Mouse (Mus musculus): Measurements from ENCODE around the gene Mpg. TPM values are rescaled to one million over a fixed set of nuclear protein-coding genes. Genes with fewer than 3 reads are reported as not detected.
"Not testable (repeated sequence)": the region's sequence is repeated elsewhere in the genome, so short reads cannot be mapped to it uniquely, and the experiment has no call there.

Gene Mpg
- polyA plus RNA-seq, 1 experiment from 2014 or later: 30.8 TPM

DNA sequence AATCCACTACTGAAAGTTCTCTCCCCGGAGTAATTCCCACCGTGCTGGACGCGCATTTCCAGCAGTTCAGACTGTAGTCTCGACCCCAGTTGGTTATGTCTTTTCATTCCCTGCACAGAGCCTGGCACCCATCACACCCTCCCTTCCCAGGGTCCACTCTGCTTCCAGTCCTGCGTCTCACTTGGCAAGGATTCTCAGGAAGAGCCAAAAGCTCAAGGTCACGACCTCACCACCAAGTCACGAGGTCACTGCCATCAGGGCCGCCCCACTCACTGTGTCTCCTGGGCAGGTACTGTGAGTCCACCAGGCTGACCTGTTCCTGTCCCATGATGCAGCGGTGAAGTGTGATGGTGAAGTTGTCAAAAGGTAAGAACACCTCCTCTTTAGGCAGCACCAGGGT, 32.2 kb upstream of the Mpg start:
- WGBS: 77% methylated on average over 10 of the region's 10 CpGs
- H3K4me3 ChIP-seq (replicated peaks): no peak overlapping the region
- peaks cover 5% of the 10 kb centered on the region; the same call in 1 of the 2 replicates for H3K4me1 ChIP-seq (replicated peaks)
- H3K9ac ChIP-seq: no peak overlapping the region
- no peak for ATAC-seq
- H3K9me3 ChIP-seq: no peaks in the 10 kb centered on the region
- H3K4me2 ChIP-seq (replicated peaks): no peak overlapping the region
- no peaks in the 10 kb centered on the region for H3K27me3 ChIP-seq (replicated peaks)
- H3K36me3 ChIP-seq: no peaks in the 10 kb centered on the region
- H3K27ac ChIP-seq: no peak overlapping the region

DNA sequence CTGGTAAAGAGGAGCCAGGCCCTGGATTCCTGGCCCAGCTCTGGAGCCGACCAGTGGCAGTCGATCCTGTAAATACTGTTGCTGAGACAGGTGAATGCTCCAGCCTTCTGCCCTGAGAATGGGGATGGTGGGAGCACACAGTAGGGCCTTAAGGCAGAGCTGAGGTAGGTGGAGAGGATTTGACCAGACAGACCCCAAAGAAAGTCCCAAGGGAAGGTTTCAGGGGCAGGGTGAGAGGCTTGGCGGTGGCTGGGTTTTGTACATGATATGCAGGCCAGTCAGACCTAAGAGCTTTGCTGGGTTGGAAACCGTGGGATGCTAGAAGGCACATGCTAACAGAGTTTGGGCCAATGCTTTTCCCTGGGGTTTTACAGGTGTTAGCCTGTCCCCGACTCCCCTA, 31.7 kb upstream of the Mpg start:
- no peaks in the 10 kb centered on the region for H3K27me3 ChIP-seq (replicated peaks)
- 85% methylated on average over 5 of the region's 5 CpGs for WGBS
- no peak for ATAC-seq
- H3K27ac ChIP-seq: no peak overlapping the region
- H3K4me3 ChIP-seq (replicated peaks): no peak overlapping the region
- H3K4me2 ChIP-seq (replicated peaks): no peak overlapping the region
- peaks cover 9% of the 10 kb centered on the region; the same call in 1 of the 2 replicates for H3K4me1 ChIP-seq (replicated peaks)
- H3K9me3 ChIP-seq: no peaks in the 10 kb centered on the region
- H3K9ac ChIP-seq: no peak overlapping the region
- H3K36me3 ChIP-seq: no peaks in the 10 kb centered on the region

DNA sequence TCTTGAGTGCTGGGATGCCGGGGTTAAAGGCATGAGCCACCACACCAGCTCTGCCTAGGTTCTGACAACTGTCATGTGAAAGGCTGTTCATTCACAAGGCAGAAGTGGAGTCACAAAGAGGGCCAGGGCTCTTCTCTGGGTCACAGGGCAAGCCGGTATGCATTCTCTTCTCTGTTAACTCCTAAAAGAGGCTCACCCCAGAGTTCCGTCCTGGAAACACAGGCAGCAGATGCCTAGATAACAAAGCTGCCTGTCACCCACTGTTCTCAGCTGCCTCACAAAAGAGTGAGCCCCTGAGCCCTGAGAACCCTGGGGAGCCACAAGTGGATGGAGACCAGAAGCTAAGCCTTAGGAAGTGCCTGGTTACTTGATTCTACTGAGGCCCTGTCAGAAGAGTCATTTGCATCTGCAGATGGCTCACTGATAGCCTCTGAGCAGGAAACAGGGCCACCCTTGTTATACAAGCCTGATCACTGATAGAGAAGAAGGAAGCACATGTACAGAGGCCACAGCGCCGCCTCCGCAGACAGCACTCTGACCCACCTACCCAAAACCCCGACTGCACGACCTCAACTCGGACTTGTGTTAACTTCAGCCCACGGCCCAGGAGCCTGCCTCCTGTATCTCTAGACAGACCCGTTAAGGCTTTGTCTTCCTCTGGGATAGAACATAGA, 30.3 kb upstream of the Mpg start:
- Histone ChIP-seq H3K27me3 (replicated peaks) (no peaks in the 10 kb centered on the region), H3K27ac (no peak overlapping the region), H3K4me3 (replicated peaks) (no peak overlapping the region), H3K9ac (no peak overlapping the region), H3K36me3 (no peaks in the 10 kb centered on the region), H3K9me3 (no peaks in the 10 kb centered on the region), H3K4me2 (replicated peaks) (no peak overlapping the region), H3K4me1 (replicated peaks) (peaks cover 9% of the 10 kb centered on the region; the same call in 1 of the 2 replicates)
- 38% methylated on average over 11 of the region's 11 CpGs for WGBS
- no peak for ATAC-seq

DNA sequence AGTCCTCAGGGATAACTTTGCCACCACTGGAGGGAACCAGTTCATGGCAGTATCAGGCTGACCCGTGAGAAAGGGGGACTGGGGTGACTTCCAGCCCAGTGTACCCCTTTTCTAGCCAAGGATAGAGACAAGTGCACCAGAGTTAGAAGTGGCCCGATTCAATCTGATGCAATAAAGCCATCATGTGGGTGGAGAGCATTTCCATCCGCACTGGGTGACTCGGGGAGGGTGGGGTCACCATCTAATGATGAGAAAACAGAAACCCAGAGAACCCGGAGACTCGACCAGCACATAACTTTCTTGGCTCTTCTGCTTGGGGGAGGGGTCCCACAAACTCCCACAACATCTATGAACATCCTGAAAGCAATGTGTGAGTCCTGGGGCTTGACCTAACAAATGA, 29.6 kb upstream of the Mpg start:
- WGBS: 64% methylated on average over 6 of the region's 6 CpGs
- H3K9me3 ChIP-seq: no peaks in the 10 kb centered on the region
- ATAC-seq: no peak
- H3K27ac ChIP-seq: no peak overlapping the region
- no peak overlapping the region for H3K4me2 ChIP-seq (replicated peaks)
- no peaks in the 10 kb centered on the region for H3K36me3 ChIP-seq
- no peaks in the 10 kb centered on the region for H3K27me3 ChIP-seq (replicated peaks)
- H3K4me1 ChIP-seq (replicated peaks): peaks cover 9% of the 10 kb centered on the region; the same call in 1 of the 2 replicates
- no peak overlapping the region for H3K4me3 ChIP-seq (replicated peaks)
- H3K9ac ChIP-seq: no peak overlapping the region

DNA sequence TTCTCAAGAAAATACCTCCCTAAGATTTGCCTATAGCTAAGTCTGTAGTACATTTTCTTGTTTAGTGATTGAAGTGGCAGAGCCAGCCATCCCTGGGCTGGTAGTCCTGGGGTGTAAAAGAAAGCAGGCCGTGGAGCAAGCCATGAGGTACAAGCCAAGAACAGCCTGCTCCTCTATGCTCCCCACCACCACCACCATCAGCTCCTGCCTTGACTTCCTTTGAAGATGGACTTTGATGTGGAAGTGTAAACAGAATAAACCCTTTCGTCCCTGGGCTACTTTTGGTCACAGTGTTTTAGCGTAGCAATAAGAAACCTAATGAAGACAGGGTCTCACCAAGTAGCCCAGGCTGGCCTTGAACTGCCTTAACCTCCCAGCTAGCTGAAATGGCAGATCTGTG, 28.5 kb upstream of the Mpg start:
- H3K9me3 ChIP-seq: no peaks in the 10 kb centered on the region
- 44% methylated on average over 3 of the region's 3 CpGs for WGBS
- H3K4me1 ChIP-seq (replicated peaks): peaks cover 9% of the 10 kb centered on the region; the same call in 1 of the 2 replicates
- H3K4me2 ChIP-seq (replicated peaks): no peak overlapping the region
- H3K27me3 ChIP-seq (replicated peaks): no peaks in the 10 kb centered on the region
- no peak for ATAC-seq
- no peaks in the 10 kb centered on the region for H3K36me3 ChIP-seq
- H3K9ac ChIP-seq: no peak overlapping the region
- H3K27ac ChIP-seq: no peak overlapping the region
- H3K4me3 ChIP-seq (replicated peaks): no peak overlapping the region

DNA sequence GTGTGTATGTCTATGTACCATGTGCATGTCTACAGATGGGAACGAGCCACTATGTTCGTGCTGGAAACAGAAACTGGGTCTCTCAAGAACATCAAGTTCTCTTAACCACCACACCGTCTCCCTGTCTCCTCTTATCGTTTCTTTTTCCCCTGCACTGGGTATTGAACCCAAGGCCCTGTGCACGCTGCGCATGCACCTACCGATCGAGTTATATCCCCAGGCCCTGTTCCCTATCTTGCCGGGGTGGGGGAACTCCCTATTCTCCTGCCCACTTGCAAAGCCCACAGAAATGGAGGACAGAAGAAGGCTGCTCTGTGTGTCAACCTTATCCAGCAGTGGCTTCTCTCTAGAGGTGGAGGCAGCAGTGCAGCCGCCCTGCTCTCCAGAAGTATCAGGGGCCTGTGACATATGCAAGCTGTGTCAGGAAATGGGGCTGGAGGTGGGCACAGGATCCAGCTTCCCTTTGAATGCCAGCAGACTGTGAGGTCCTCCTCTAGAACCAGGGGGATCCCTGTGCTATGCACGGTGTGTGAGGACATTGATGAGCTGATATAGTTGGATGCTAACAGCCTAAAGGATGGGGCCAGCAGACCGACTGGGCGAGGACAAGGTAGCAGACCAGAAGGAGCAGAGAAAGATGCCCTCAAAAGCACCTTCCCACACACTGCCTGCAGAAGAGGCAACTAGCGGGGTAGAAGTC, 27.9 kb upstream of the Mpg start:
- Histone ChIP-seq H3K4me3 (replicated peaks) (no peak overlapping the region), H3K9me3 (no peaks in the 10 kb centered on the region), H3K27ac (no peak overlapping the region), H3K4me2 (replicated peaks) (no peak overlapping the region), H3K9ac (no peak overlapping the region), H3K36me3 (no peaks in the 10 kb centered on the region), H3K4me1 (replicated peaks) (peaks cover 9% of the 10 kb centered on the region; the same call in 1 of the 2 replicates), H3K27me3 (replicated peaks) (no peaks in the 10 kb centered on the region)
- WGBS: 74% methylated on average over 14 of the region's 14 CpGs
- no peak for ATAC-seq

DNA sequence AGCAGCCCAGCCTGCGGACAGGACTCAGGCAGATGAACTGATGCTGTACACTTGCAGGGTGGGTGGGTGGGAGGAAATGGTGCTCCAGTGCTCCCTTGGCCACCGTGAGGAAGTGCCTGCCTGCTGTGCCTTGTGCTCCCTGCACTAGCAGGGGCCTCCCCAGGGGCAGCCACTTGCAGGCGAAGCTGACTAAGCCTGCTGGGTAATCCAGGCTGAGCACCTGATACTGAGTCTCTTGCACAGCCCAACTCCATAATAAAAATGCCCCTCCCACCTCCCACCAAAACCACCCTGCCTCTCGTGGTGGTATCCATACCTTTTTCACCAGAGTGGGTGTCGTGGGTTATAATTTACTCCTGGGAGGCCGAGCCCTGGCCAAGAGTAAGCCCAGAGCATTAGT, 27.1 kb upstream of the Mpg start:
- Histone ChIP-seq H3K27ac (no peak overlapping the region), H3K4me2 (replicated peaks) (no peak overlapping the region), H3K9ac (no peak overlapping the region), H3K36me3 (no peaks in the 10 kb centered on the region), H3K4me1 (replicated peaks) (peaks cover 9% of the 10 kb centered on the region; the same call in 1 of the 2 replicates), H3K4me3 (replicated peaks) (no peak overlapping the region), H3K9me3 (no peaks in the 10 kb centered on the region), H3K27me3 (replicated peaks) (no peaks in the 10 kb centered on the region)
- WGBS: 38% methylated on average over 6 of the region's 6 CpGs
- 0 out of 2 replicates have a peak, but pooled peaks have one; percentile 25 for ATAC-seq

DNA sequence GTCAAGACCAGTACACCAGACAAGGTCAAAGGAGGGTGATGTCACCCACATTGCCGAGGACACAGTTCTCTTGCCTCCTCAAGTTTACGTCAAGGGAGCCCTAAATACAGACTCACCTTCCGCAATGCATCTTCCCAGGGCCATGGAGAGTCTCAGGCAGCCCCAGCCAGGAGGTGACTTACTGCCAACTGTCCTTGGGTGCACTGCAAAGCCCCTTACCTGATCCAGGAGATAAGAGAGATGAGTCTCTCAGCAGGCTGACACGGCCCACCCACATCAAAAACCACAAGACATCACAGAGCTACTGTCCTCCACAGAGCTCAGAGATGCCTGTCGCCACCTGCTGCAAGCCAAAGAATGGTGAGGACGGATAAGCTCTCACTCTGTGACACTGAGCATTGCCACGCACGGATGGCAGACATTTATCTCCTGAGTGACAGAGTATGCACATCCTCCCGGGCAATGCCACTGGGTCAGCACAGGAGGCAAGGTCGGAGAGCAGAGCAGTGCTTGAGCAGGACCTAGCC, 26.2 kb upstream of the Mpg start, which contains the start of gene Il9r:
Gene Il9r, minus strand, starts transcription at position 205 of the 527 bp plus-strand sequence.
- whole genome bisulfite sequencing: 69% methylated on average over 10 of the region's 10 CpGs
- H3K36me3 ChIP-seq: no peaks in the 10 kb centered on the region
- H3K27me3 ChIP-seq (replicated peaks): no peaks in the 10 kb centered on the region
- no peaks in the 10 kb centered on the region for H3K9me3 ChIP-seq
- no peak within 1 kb of the TSS for H3K4me3 ChIP-seq (replicated peaks)
- H3K27ac ChIP-seq: no peak within 1 kb of the TSS
- H3K4me2 ChIP-seq (replicated peaks): no peak within 1 kb of the TSS
- ATAC-seq: no peak
- H3K9ac ChIP-seq: no peak within 1 kb of the TSS
- peaks cover 16% of the 10 kb centered on the region; the same call in 1 of the 2 replicates for H3K4me1 ChIP-seq (replicated peaks)

DNA sequence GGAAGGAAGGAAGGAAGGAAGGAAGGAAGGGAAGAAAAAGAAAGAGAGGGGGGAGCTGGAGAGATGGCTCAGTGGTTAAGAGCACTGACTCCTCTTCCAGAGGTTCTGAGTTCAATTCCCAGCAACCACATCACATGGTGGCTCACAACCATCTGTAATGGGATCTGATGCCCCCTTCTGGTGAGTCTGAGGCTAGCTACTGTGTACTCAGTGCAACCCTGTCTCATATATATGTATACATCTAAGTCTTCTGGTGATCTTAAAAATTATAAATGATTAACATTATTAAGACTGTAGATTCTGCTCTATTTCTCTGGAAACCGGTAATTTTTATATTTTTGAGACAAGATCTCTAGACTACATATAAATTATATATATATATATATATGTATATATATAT, 25.3 kb upstream of the Mpg start:
- WGBS: 53% methylated on average over 1 of the region's 1 CpGs
- H3K9ac ChIP-seq; H3K36me3 ChIP-seq; H3K27me3 ChIP-seq (replicated peaks); ATAC-seq; H3K9me3 ChIP-seq; H3K4me3 ChIP-seq (replicated peaks); H3K27ac ChIP-seq; H3K4me2 ChIP-seq (replicated peaks): not testable (repeated sequence)
- peaks cover 18% of the 10 kb centered on the region for H3K4me1 ChIP-seq (replicated peaks)

DNA sequence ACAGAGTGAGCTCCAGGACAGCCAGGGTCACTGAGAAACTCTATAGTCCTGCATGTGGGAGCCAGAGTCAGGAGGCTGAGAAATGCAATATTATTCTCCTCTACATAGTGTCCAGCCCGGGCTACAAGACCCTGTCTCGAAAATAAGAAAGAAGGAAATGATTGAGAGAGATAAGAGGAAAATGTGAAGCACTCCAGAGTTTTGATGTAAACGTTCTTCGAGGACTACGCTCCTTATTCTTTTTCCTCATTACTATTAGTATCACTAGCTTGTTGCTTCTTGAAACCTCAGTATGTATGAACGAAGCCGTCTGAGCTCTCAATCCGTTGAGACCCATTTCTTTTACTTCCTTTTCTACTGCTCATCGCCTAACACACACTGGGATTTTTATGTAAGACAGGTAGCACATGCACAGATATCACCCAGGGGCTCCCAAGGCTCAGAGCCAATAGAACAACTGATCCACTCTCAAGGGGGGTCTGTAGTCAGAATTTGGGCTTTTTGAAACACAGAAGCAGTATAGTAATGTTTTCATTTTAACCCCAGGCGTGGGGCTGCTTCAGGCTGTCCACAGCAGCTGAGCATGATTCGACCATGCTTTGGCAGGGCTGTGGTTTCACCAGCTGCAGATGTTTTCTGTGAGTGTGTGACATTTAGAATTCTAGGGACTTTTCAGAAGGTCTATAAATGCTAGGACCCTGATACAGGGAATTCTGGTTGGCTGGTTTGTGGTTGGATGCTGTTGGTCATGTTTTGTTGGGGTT, 24.2 kb upstream of the Mpg start:
- H3K4me3 ChIP-seq (replicated peaks): no peak overlapping the region
- no peak overlapping the region for H3K27ac ChIP-seq
- H3K9ac ChIP-seq: no peak overlapping the region
- H3K27me3 ChIP-seq (replicated peaks): no peaks in the 10 kb centered on the region
- ATAC-seq: no peak
- H3K4me1 ChIP-seq (replicated peaks): peaks cover 16% of the 10 kb centered on the region
- 73% methylated on average over 11 of the region's 11 CpGs for WGBS
- H3K36me3 ChIP-seq: no peaks in the 10 kb centered on the region
- H3K4me2 ChIP-seq (replicated peaks): no peak overlapping the region
- H3K9me3 ChIP-seq: no peaks in the 10 kb centered on the region

DNA sequence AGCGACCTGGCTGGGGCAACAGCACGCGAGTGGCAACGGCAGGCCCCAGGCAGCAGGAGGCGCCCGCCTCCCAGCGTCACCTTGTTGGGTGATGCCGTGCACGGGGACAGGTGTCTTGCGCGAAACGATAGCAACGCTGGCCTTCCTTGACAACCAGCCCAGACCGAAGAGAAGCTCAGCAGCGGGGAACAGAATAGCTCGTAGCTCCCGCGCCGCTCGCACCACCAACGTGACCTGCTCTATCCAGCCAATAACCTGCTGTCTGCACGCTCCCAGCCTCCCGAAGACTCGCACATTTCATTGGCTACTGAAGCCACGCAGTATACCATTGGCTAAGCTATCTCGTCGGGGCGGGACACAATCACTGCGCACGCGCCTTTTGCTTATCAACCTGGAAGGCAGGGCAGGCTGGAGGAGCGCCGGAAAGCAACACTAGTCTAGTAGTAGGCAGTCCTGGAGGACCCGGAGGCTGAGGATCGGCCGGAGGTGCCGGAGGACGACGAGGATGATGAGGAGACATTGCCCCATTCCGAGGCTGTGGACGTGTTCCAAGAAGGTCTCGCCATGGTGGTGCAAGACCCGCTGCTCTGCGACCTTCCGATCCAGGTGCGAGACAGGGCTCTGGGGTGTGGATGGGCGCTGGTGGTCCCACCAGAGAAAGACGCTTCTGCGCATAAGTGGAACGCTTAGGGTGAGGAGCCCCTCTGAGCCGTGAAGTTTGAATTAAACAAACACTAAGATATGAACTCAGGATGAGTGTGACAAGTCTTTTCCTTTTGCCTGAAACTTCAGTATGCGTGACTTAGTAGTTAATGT, 21.0 kb upstream of the Mpg start, which contains the start of gene Snrnp25:
Gene Snrnp25, plus strand, starts transcription at position 358 of the 816 bp plus-strand sequence.
- H3K4me2 ChIP-seq (replicated peaks): peak within 1 kb of the TSS; percentile 85
- WGBS: under 1% methylated on average over 52 of the region's 52 CpGs
- H3K27ac ChIP-seq: peak within 1 kb of the TSS; percentile 64; the same call in 1 of the 2 replicates
- peak within 1 kb of the TSS; percentile 67 for H3K4me3 ChIP-seq (replicated peaks)
- no peaks in the 10 kb centered on the region for H3K27me3 ChIP-seq (replicated peaks)
- peak; percentile 100 for ATAC-seq
- H3K36me3 ChIP-seq: peaks cover 20% of the 10 kb centered on the region
- H3K4me1 ChIP-seq (replicated peaks): peaks cover 11% of the 10 kb centered on the region
- no peaks in the 10 kb centered on the region for H3K9me3 ChIP-seq
- H3K9ac ChIP-seq: peak within 1 kb of the TSS; percentile 83

All from intestine, embryonic 15.5 days (tissue).